Mouse (Mus musculus) stomach, postnatal 0 days (tissue): ENCODE results near the gene Lrrc17.

ENCODE experiments used
- CTCF ChIP-seq: IDR thresholded peaks from 2 replicates; pipeline ENCODE4 v1.5.1; 2016; ENCODE audit warnings: antibody characterized with exemption, low read depth, mild to moderate bottlenecking, moderate library complexity
- EP300 ChIP-seq: optimal IDR thresholded peaks from 2 replicates; pipeline ENCODE3; 2016; ENCODE audit warnings: antibody characterized with exemption

- TF ChIP-seq EP300, result no peak
- no peak for TF ChIP-seq CTCF
These were observed 25.2 kb upstream of the Lrrc17 start for GRCm38 (mm10) chr5:21518207-21518606.
